Mouse (Mus musculus) CH12.LX (cell line): Measurements from ENCODE around the gene Ppp1r11. TPM values are rescaled to one million over a fixed set of nuclear protein-coding genes. Genes with fewer than 3 reads are reported as not detected.

Experiments
- DNase-seq: peaks from one replicate; pipeline ENCODE4 v3.0.0-alpha.2; 2013; ENCODE audit errors: extremely low read depth
- H3K27ac ChIP-seq: 2 replicates; pipeline ENCODE4 v1.5.1; 2012; ENCODE audit warnings: low read depth, mild to moderate bottlenecking, control low read depth, moderate library complexity; ENCODE audit not compliant: insufficient read depth
- H3K27me3 ChIP-seq: replicated peaks from 2 replicates; pipeline ENCODE3; 2012; ENCODE audit warnings: inconsistent platforms
- H3K36me3 ChIP-seq, 2 experiments: replicated peaks in 1 of 2; 2 replicates each; pipeline versions ENCODE3 to v1.6.1; 2012; ENCODE audit warnings: inconsistent platforms in 1 of 2, low read length in 1 of 2, mild to moderate bottlenecking in 1 of 2, mixed read lengths in 1 of 2, moderate library complexity in 1 of 2; ENCODE audit not compliant: control insufficient read depth in 1 of 2, insufficient read depth in 1 of 2
- H3K4me1 ChIP-seq, 2 experiments: 2 replicates each; pipeline ENCODE4 v1.6.1; 2012; ENCODE audit warnings: inconsistent platforms in 1 of 2, moderate library complexity in 1 of 2; ENCODE audit not compliant: insufficient read depth in 2 of 2, control insufficient read depth in 1 of 2
- H3K4me2 ChIP-seq: 2 replicates; pipeline ENCODE4 v1.6.1; 2012; ENCODE audit warnings: low read depth, mild to moderate bottlenecking, control low read depth; ENCODE audit not compliant: poor library complexity, insufficient read depth, severe bottlenecking
- H3K4me3 ChIP-seq, 3 experiments: fragments of 150-350 bp in 1 of 3; sonication (generic) in 1 of 3; replicated peaks in 1 of 3; 2 replicates each; pipeline versions ENCODE3 to v1.5.1; 2011 to 2012; ENCODE audit warnings: low read depth in 2 of 3, low read length in 2 of 3, mild to moderate bottlenecking in 2 of 3, moderate library complexity in 2 of 3, control low read depth in 1 of 3, improper control_type of control experiment in 1 of 3, inconsistent platforms in 1 of 3, mixed read lengths in 1 of 3; ENCODE audit not compliant: poor library complexity in 1 of 3
- H3K79me2 ChIP-seq: replicated peaks from 2 replicates; pipeline ENCODE4 v1.6.1; 2012; ENCODE audit warnings: mild to moderate bottlenecking, moderate library complexity; ENCODE audit not compliant: control insufficient read depth, poor library complexity, insufficient read depth, severe bottlenecking; ENCODE audit errors: extremely low read depth
- H3K9ac ChIP-seq: 2 replicates; pipeline ENCODE4 v1.6.1; 2012; ENCODE audit warnings: low read depth, mild to moderate bottlenecking, control low read depth, moderate library complexity; ENCODE audit not compliant: insufficient read depth
- H3K9me3 ChIP-seq: replicated peaks from 2 replicates; pipeline ENCODE3; 2012; ENCODE audit warnings: low read length, inconsistent platforms, mixed read lengths
- ELF1 ChIP-seq: IDR thresholded peaks from 2 replicates; pipeline ENCODE4 v1.6.1; 2014; ENCODE audit warnings: low read depth, mild to moderate bottlenecking, inconsistent platforms, low read length, improper control_type of control experiment
- EP300 ChIP-seq: IDR thresholded peaks from 2 replicates; pipeline ENCODE4 v1.6.1; 2011; ENCODE audit warnings: low read length, improper control_type of control experiment
- ETS1 ChIP-seq: conservative IDR thresholded peaks from 2 replicates; pipeline ENCODE4 v1.6.1; 2012; ENCODE audit warnings: low read depth, mild to moderate bottlenecking, inconsistent platforms, low read length, improper control_type of control experiment, moderate library complexity
- GABPA ChIP-seq: IDR thresholded peaks from 2 replicates; pipeline ENCODE4 v1.6.1; 2012; ENCODE audit warnings: low read depth, low read length, improper control_type of control experiment, inconsistent platforms; ENCODE audit not compliant: insufficient replicate concordance
- HCFC1 ChIP-seq: IDR thresholded peaks from 2 replicates; pipeline ENCODE4 v1.6.1; 2012; ENCODE audit warnings: low read depth, mild to moderate bottlenecking, inconsistent platforms, low read length, improper control_type of control experiment
- IRF4 ChIP-seq: IDR thresholded peaks from 2 replicates; pipeline ENCODE4 v1.6.1; 2014; ENCODE audit warnings: low read depth, mild to moderate bottlenecking, inconsistent platforms, low read length, improper control_type of control experiment
- JUN ChIP-seq: IDR thresholded peaks from 2 replicates; pipeline ENCODE4 v1.6.1; 2011; ENCODE audit warnings: low read depth, mild to moderate bottlenecking, low read length, improper control_type of control experiment, moderate library complexity; ENCODE audit not compliant: insufficient read depth
- JUND ChIP-seq: conservative IDR thresholded peaks from 2 replicates; pipeline ENCODE4 v1.6.1; 2011; ENCODE audit warnings: low read depth, low read length, improper control_type of control experiment
- KAT2A ChIP-seq: IDR thresholded peaks from 2 replicates; pipeline ENCODE4 v1.6.1; 2012; ENCODE audit warnings: low read length, improper control_type of control experiment, inconsistent platforms; ENCODE audit not compliant: insufficient replicate concordance
- MAFK ChIP-seq: IDR thresholded peaks from 2 replicates; pipeline ENCODE4 v1.6.1; 2011; ENCODE audit warnings: low read length, improper control_type of control experiment; ENCODE audit not compliant: insufficient replicate concordance
- MAX ChIP-seq: IDR thresholded peaks from 2 replicates; pipeline ENCODE4 v1.6.1; 2011; ENCODE audit warnings: low read length, improper control_type of control experiment
- MAZ ChIP-seq: IDR thresholded peaks from 2 replicates; pipeline ENCODE4 v1.6.1; 2012; ENCODE audit warnings: low read depth, mild to moderate bottlenecking, inconsistent platforms, low read length, improper control_type of control experiment, moderate library complexity
- MYC ChIP-seq: IDR thresholded peaks from 2 replicates; pipeline ENCODE4 v1.6.1; 2011; ENCODE audit warnings: low read depth, mild to moderate bottlenecking, improper control_type of control experiment, low read length
- NRF1 ChIP-seq: IDR thresholded peaks from 2 replicates; pipeline ENCODE4 v1.6.1; 2014; ENCODE audit warnings: low read depth, mild to moderate bottlenecking, inconsistent platforms, low read length, improper control_type of control experiment, moderate library complexity
- PAX5 ChIP-seq: IDR thresholded peaks from 2 replicates; pipeline ENCODE4 v1.6.1; 2012; ENCODE audit warnings: low read length, inconsistent platforms, mixed read lengths
- POLR2AphosphoS2 ChIP-seq: IDR thresholded peaks from 2 replicates; pipeline ENCODE4 v1.6.1; 2011; ENCODE audit warnings: low read depth, low read length, improper control_type of control experiment
- RAD21 ChIP-seq: IDR thresholded peaks from 2 replicates; pipeline ENCODE4 v1.6.1; 2011; ENCODE audit warnings: low read depth, mild to moderate bottlenecking, low read length, improper control_type of control experiment, moderate library complexity
- TBP ChIP-seq: conservative IDR thresholded peaks from 2 replicates; pipeline ENCODE4 v1.6.1; 2011; ENCODE audit warnings: low read depth, low read length, improper control_type of control experiment
- USF2 ChIP-seq: conservative IDR thresholded peaks from 2 replicates; pipeline ENCODE4 v1.6.1; 2011; ENCODE audit warnings: low read depth, low read length, improper control_type of control experiment
- ZC3H11A ChIP-seq: IDR thresholded peaks from 2 replicates; pipeline ENCODE4 v1.6.1; 2012; ENCODE audit warnings: low read depth, mild to moderate bottlenecking, inconsistent platforms, low read length, improper control_type of control experiment
- ZMIZ1 ChIP-seq: IDR thresholded peaks from 2 replicates; pipeline ENCODE4 v1.6.1; 2012; ENCODE audit warnings: low read depth, mild to moderate bottlenecking, inconsistent platforms, low read length, improper control_type of control experiment
- dilution Hi-C: fragments of 300-500 bp; cut with MboI; formaldehyde crosslinking; loops from 2 replicates; pipeline ENCODE4 v1.14.3; 2020; ENCODE audit warnings: low sequenced_read_pairs; ENCODE audit not compliant: extremely low pct_unique_long_range_greater_than_20kb, extremely low pct_ligation_motif_present
- in situ Hi-C: fragments of 300-500 bp; cut with MboI; formaldehyde crosslinking; loops from 3 replicates; pipeline ENCODE4 v1.14.3; 2019; ENCODE audit warnings: low sequenced_read_pairs, low pct_ligation_motif_present, low pct_unique_long_range_greater_than_20kb, mixed read lengths
- polyA plus RNA-seq: library from polyadenylated mRNA; unstranded; fragments of >175 nt; gene quantifications from 2 replicates; pipeline ENCODE4 v1.2.1, GENCODE M21; 2012; ENCODE audit warnings: low read depth; ENCODE audit not compliant: insufficient read length
- total RNA-seq, 2 experiments: library from RNA; depleted of rRNA; stranded (reverse); fragments of 300-350 nt in 1 of 2; fragments of >200 nt in 1 of 2; gene quantifications; 2 replicates each; pipeline ENCODE4 v1.2.3; 2012 to 2014

Gene Ppp1r11
- total and polyA plus RNA-seq, 3 experiments, result 120 to 238 (median 209) TPM

GRCm38 (mm10) chr17:36942791-36943471 lies 8.6 kb downstream of the Ppp1r11 start, which contains the start of gene Rnf39:
Gene Rnf39, plus strand, starts transcription at chr17:36942918.
- peaks cover 0 to 4% of the 10 kb centered on the region in 2 experiments; a peak in 2 of 4 replicates for H3K4me1 ChIP-seq
- no peaks in the 10 kb centered on the region for H3K79me2 ChIP-seq
- no peaks in the 10 kb centered on the region for H3K27me3 ChIP-seq
- H3K36me3 ChIP-seq, result peaks cover 0 to 13% of the 10 kb centered on the region in 2 experiments
- no peak within 1 kb of the TSS for H3K27ac ChIP-seq
- dilution Hi-C loops, result no loop called here
- DNase-seq, result no peak
- no peaks in the 10 kb centered on the region for H3K9me3 ChIP-seq
- no peak within 1 kb of the TSS for H3K9ac ChIP-seq
- no peak within 1 kb of the TSS for H3K4me2 ChIP-seq
- H3K4me3 ChIP-seq, result no peak within 1 kb of the TSS
- in situ Hi-C loops, result no loop called here
- TF ChIP-seq MAX (no peak), MYC (no peak), TBP (no peak), GABPA (no peak), HCFC1 (no peak), JUN (no peak), ZMIZ1 (no peak), IRF4 (no peak), ELF1 (no peak), ETS1 (no peak), JUND (no peak), EP300 (no peak)

- DNase-seq, result no peak
- Histone ChIP-seq H3K4me2 (no peak overlapping the region), H3K4me1 (peaks cover 5 to 9% of the 10 kb centered on the region in 2 experiments), H3K36me3 (peaks cover 0 to 7% of the 10 kb centered on the region in 2 experiments), H3K9me3 (no peaks in the 10 kb centered on the region), H3K79me2 (no peaks in the 10 kb centered on the region), H3K27me3 (no peaks in the 10 kb centered on the region), H3K4me3 (no peak overlapping the region), H3K9ac (no peak overlapping the region), H3K27ac (no peak overlapping the region)
- in situ Hi-C loops (no loop called here), dilution Hi-C loops (no loop called here)
- TF ChIP-seq ETS1 (no peak), GABPA (no peak), USF2 (no peak), IRF4 (no peak), ELF1 (no peak), HCFC1 (no peak), EP300 (no peak), MAZ (no peak), KAT2A (no peak), POLR2AphosphoS2 (no peak), NRF1 (no peak), MAFK (no peak), ZMIZ1 (no peak), RAD21 (no peak), MAX (no peak), PAX5 (no peak), ZC3H11A (no peak)
- TF ChIP-seq, all 38 proteins: peak for 0
These were observed 9.2 kb downstream of the Ppp1r11 start for GRCm38 (mm10) chr17:36942391-36942790.
